Mouse (Mus musculus): ENCODE data around the gene Bmp2k.

The Bmp2k gene

GRCm38 (mm10) chr5:96973714-96974113 lies 23.8 kb upstream of the Bmp2k start:
- DNase-seq = no peak

- no peak for DNase-seq
These were observed 22.8 kb upstream of the Bmp2k start for GRCm38 (mm10) chr5:96974661-96975060.

GRCm38 (mm10) chr5:96975112-96975511 lies 22.4 kb upstream of the Bmp2k start:
- no peak for DNase-seq

- no peak for DNase-seq
These were observed 21.3 kb upstream of the Bmp2k start for GRCm38 (mm10) chr5:96976150-96976549.

GRCm38 (mm10) chr5:96979296-96980007 lies 18.0 kb upstream of the Bmp2k start:
- DNase-seq = no peak

GRCm38 (mm10) chr5:96980008-96980634 lies 17.4 kb upstream of the Bmp2k start:
- DNase-seq = no peak

- DNase-seq = no peak
These were observed 15.5 kb upstream of the Bmp2k start for GRCm38 (mm10) chr5:96981987-96982386.

GRCm38 (mm10) chr5:96983142-96983541 lies 14.3 kb upstream of the Bmp2k start:
- no peak for DNase-seq

GRCm38 (mm10) chr5:96986850-96987249 lies 10.6 kb upstream of the Bmp2k start:
- DNase-seq = no peak

GRCm38 (mm10) chr5:96988880-96989279 lies 8.6 kb upstream of the Bmp2k start:
- DNase-seq = no peak

GRCm38 (mm10) chr5:96991156-96991555 lies 6.3 kb upstream of the Bmp2k start:
- DNase-seq = no peak

GRCm38 (mm10) chr5:96992651-96993050 lies 4.8 kb upstream of the Bmp2k start:
- no peak for DNase-seq

GRCm38 (mm10) chr5:96993057-96993456 lies 4.4 kb upstream of the Bmp2k start:
- no peak for DNase-seq

GRCm38 (mm10) chr5:96995791-96996190 lies 1.7 kb upstream of the Bmp2k start:
- peak; percentile 25 for DNase-seq

GRCm38 (mm10) chr5:96996401-96997309 lies 834 bp upstream of the Bmp2k start:
- peak; percentile 48 for DNase-seq

- DNase-seq = peak; percentile 34
These were observed 495 bp downstream of the Bmp2k start for GRCm38 (mm10) chr5:96997802-96998565.

GRCm38 (mm10) chr5:96998566-96998907 lies 1.0 kb downstream of the Bmp2k start:
- DNase-seq = no peak

- no peak for DNase-seq
These were observed 2.1 kb downstream of the Bmp2k start for GRCm38 (mm10) chr5:96999601-97000000.

GRCm38 (mm10) chr5:97000524-97000923 lies 3.0 kb downstream of the Bmp2k start:
- DNase-seq = no peak

- no peak for DNase-seq
These were observed 3.7 kb downstream of the Bmp2k start for GRCm38 (mm10) chr5:97001153-97001552.

GRCm38 (mm10) chr5:97001571-97001970 lies 4.1 kb downstream of the Bmp2k start:
- no peak for DNase-seq

GRCm38 (mm10) chr5:97002336-97002735 lies 4.8 kb downstream of the Bmp2k start:
- no peak for DNase-seq

GRCm38 (mm10) chr5:97002937-97003336 lies 5.4 kb downstream of the Bmp2k start:
- no peak for DNase-seq

All from embryo, embryonic 11 days (tissue).